Mouse (Mus musculus): Measurements from ENCODE around the gene Nicn1. TPM values are rescaled to one million over a fixed set of nuclear protein-coding genes. Genes with fewer than 3 reads are reported as not detected.
"Not testable (repeated sequence)": the region's sequence is repeated elsewhere in the genome, so short reads cannot be mapped to it uniquely, and the experiment has no call there.

Nicn1 gene
- polyA plus RNA-seq, 1 experiment from 2014 or later: 6.7 TPM

- Histone ChIP-seq H3K4me2 (peak overlapping the region; percentile 98), H3K9ac (0 out of 2 replicates have a peak overlapping the region, but pooled peaks have one; percentile 7), H3K9me3 (replicated peaks) (no peaks in the 10 kb centered on the region), H3K4me3 (replicated peaks) (peak overlapping the region; percentile 78), H3K27ac (replicated peaks) (peak overlapping the region; percentile 88), H3K36me3 (replicated peaks) (no peaks in the 10 kb centered on the region), H3K27me3 (peaks cover 6% of the 10 kb centered on the region; the same call in 1 of the 2 replicates), H3K4me1 (replicated peaks) (peaks cover 40% of the 10 kb centered on the region)
- peak; percentile 4; the same call in 1 of the 2 replicates for ATAC-seq (ENCODE audit: insufficient read depth)
- 13% methylated on average over 10 of the region's 10 CpGs for WGBS (ENCODE audit: insufficient replicate concordance)
Observed at GRCm38 (mm10) chr9:108264191-108264921, 25.9 kb upstream of the Nicn1 start.

DNA sequence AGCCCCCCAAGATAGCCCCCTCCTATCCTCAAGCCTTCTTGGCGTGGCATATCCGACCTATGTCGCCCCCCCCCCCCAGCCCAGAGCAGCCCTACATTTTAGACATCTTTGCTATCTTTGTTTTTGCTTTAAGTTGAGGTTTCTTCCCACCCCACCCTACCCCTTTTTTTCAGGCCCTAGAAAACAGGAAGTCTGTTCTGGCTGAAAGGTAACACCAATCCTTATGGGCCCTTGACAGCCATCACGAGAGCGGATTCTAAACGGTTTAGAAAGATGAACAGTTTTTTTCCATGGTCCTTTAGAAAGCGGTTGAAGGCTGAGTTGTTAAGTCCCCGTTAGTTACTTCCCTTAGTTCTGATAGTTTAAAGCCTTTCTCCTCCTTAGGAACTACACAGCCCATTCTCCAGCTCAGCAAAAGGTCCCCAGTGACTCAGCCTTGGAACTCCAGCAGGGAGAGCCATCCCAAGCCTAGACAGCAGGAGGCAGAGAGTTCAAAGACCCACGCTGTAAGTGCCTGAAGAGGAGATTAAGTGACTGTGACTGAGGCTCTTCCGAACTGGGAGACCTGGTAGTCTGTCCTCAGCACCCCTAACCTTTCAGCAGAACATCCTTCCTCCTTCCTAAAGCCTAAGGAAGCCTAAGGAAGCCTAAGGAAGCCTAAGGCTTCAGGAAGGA lies 23.8 kb upstream of the Nicn1 start:
- peaks cover 6% of the 10 kb centered on the region; the same call in 1 of the 2 replicates for H3K27me3 ChIP-seq
- H3K36me3 ChIP-seq (replicated peaks): no peaks in the 10 kb centered on the region
- H3K4me1 ChIP-seq (replicated peaks): peaks cover 38% of the 10 kb centered on the region
- no peak overlapping the region for H3K4me2 ChIP-seq
- H3K27ac ChIP-seq (replicated peaks): no peak overlapping the region
- ATAC-seq (ENCODE audit: insufficient read depth): no peak
- H3K4me3 ChIP-seq (replicated peaks): no peak overlapping the region
- WGBS (ENCODE audit: insufficient replicate concordance): 46% methylated on average over 10 of the region's 10 CpGs
- no peaks in the 10 kb centered on the region for H3K9me3 ChIP-seq (replicated peaks)
- H3K9ac ChIP-seq: no peak overlapping the region

GRCm38 (mm10) chr9:108267691-108268090 lies 22.5 kb upstream of the Nicn1 start:
- 63% methylated on average over 7 of the region's 7 CpGs for WGBS (ENCODE audit: insufficient replicate concordance)
- Histone ChIP-seq H3K27me3 (peaks cover 8% of the 10 kb centered on the region; the same call in 1 of the 2 replicates), H3K36me3 (replicated peaks) (no peaks in the 10 kb centered on the region), H3K27ac (replicated peaks) (no peak overlapping the region), H3K9me3 (replicated peaks) (no peaks in the 10 kb centered on the region), H3K9ac (no peak overlapping the region), H3K4me1 (replicated peaks) (peaks cover 25% of the 10 kb centered on the region), H3K4me2 (no peak overlapping the region), H3K4me3 (replicated peaks) (no peak overlapping the region)
- ATAC-seq (ENCODE audit: insufficient read depth): no peak

GRCm38 (mm10) chr9:108268701-108269100 lies 21.5 kb upstream of the Nicn1 start:
- H3K4me2 ChIP-seq; H3K4me3 ChIP-seq (replicated peaks); H3K9me3 ChIP-seq (replicated peaks); ATAC-seq (ENCODE audit: insufficient read depth); H3K27ac ChIP-seq (replicated peaks); H3K9ac ChIP-seq; H3K36me3 ChIP-seq (replicated peaks); H3K27me3 ChIP-seq: not testable (repeated sequence)
- 68% methylated on average over 7 of the region's 7 CpGs for WGBS (ENCODE audit: insufficient replicate concordance)
- H3K4me1 ChIP-seq (replicated peaks): peaks cover 16% of the 10 kb centered on the region

- Histone ChIP-seq H3K4me2 (no peak overlapping the region), H3K9ac (no peak overlapping the region), H3K4me3 (replicated peaks) (no peak overlapping the region), H3K36me3 (replicated peaks) (no peaks in the 10 kb centered on the region), H3K27me3 (peaks cover 8% of the 10 kb centered on the region; the same call in 1 of the 2 replicates), H3K4me1 (replicated peaks) (peaks cover 9% of the 10 kb centered on the region), H3K9me3 (replicated peaks) (no peaks in the 10 kb centered on the region), H3K27ac (replicated peaks) (no peak overlapping the region)
- no peak for ATAC-seq (ENCODE audit: insufficient read depth)
- WGBS (ENCODE audit: insufficient replicate concordance): 41% methylated on average over 2 of the region's 2 CpGs
Observed at GRCm38 (mm10) chr9:108271941-108272340, 18.3 kb upstream of the Nicn1 start.

- Histone ChIP-seq H3K9ac (no peak overlapping the region), H3K4me1 (replicated peaks) (peaks cover 9% of the 10 kb centered on the region), H3K4me2 (no peak overlapping the region), H3K9me3 (replicated peaks) (no peaks in the 10 kb centered on the region), H3K27me3 (peaks cover 8% of the 10 kb centered on the region; the same call in 1 of the 2 replicates), H3K4me3 (replicated peaks) (no peak overlapping the region), H3K36me3 (replicated peaks) (no peaks in the 10 kb centered on the region), H3K27ac (replicated peaks) (no peak overlapping the region)
- WGBS (ENCODE audit: insufficient replicate concordance): 48% methylated on average over 5 of the region's 5 CpGs
- no peak for ATAC-seq (ENCODE audit: insufficient read depth)
Observed at GRCm38 (mm10) chr9:108272691-108273090, 17.5 kb upstream of the Nicn1 start.

GRCm38 (mm10) chr9:108273485-108273884 lies 16.7 kb upstream of the Nicn1 start:
- no peak overlapping the region for H3K9ac ChIP-seq
- no peak overlapping the region for H3K4me3 ChIP-seq (replicated peaks)
- H3K36me3 ChIP-seq (replicated peaks): no peaks in the 10 kb centered on the region
- H3K27ac ChIP-seq (replicated peaks): no peak overlapping the region
- ATAC-seq (ENCODE audit: insufficient read depth): no peak
- H3K9me3 ChIP-seq (replicated peaks): no peaks in the 10 kb centered on the region
- no peak overlapping the region for H3K4me2 ChIP-seq
- WGBS (ENCODE audit: insufficient replicate concordance): 66% methylated on average over 4 of the region's 4 CpGs
- H3K27me3 ChIP-seq: peaks cover 8% of the 10 kb centered on the region; the same call in 1 of the 2 replicates
- H3K4me1 ChIP-seq (replicated peaks): peaks cover 9% of the 10 kb centered on the region

GRCm38 (mm10) chr9:108274476-108275330 lies 15.5 kb upstream of the Nicn1 start:
- Histone ChIP-seq H3K9me3 (replicated peaks) (no peaks in the 10 kb centered on the region), H3K27ac (replicated peaks) (no peak overlapping the region), H3K9ac (no peak overlapping the region), H3K36me3 (replicated peaks) (no peaks in the 10 kb centered on the region), H3K27me3 (peaks cover 8% of the 10 kb centered on the region; the same call in 1 of the 2 replicates), H3K4me2 (no peak overlapping the region), H3K4me3 (replicated peaks) (no peak overlapping the region), H3K4me1 (replicated peaks) (peaks cover 9% of the 10 kb centered on the region)
- no peak for ATAC-seq (ENCODE audit: insufficient read depth)
- 53% methylated on average over 5 of the region's 5 CpGs for WGBS (ENCODE audit: insufficient replicate concordance)

- no peaks in the 10 kb centered on the region for H3K9me3 ChIP-seq (replicated peaks)
- H3K4me1 ChIP-seq (replicated peaks): peaks cover 9% of the 10 kb centered on the region
- H3K27ac ChIP-seq (replicated peaks): no peak overlapping the region
- no peak overlapping the region for H3K4me2 ChIP-seq
- H3K36me3 ChIP-seq (replicated peaks): no peaks in the 10 kb centered on the region
- ATAC-seq (ENCODE audit: insufficient read depth): no peak
- H3K27me3 ChIP-seq: peaks cover 8% of the 10 kb centered on the region; the same call in 1 of the 2 replicates
- WGBS (ENCODE audit: insufficient replicate concordance): 37% methylated on average over 6 of the region's 6 CpGs
- no peak overlapping the region for H3K4me3 ChIP-seq (replicated peaks)
- H3K9ac ChIP-seq: no peak overlapping the region
Observed at GRCm38 (mm10) chr9:108275331-108275659, 14.9 kb upstream of the Nicn1 start.

- H3K9me3 ChIP-seq (replicated peaks): no peaks in the 10 kb centered on the region
- H3K27me3 ChIP-seq: no peaks in the 10 kb centered on the region
Observed at GRCm38 (mm10) chr9:108278697-108279450, 11.4 kb upstream of the Nicn1 start.

More at GRCm38 (mm10) chr9:108278697-108279450, 11.4 kb upstream of the Nicn1 start:
- no peak for ATAC-seq (ENCODE audit: insufficient read depth)
- Histone ChIP-seq H3K4me1 (replicated peaks) (peaks cover 9% of the 10 kb centered on the region), H3K9ac (no peak overlapping the region), H3K27ac (replicated peaks) (no peak overlapping the region), H3K4me3 (replicated peaks) (no peak overlapping the region), H3K4me2 (no peak overlapping the region), H3K36me3 (replicated peaks) (no peaks in the 10 kb centered on the region)
- WGBS (ENCODE audit: insufficient replicate concordance): 57% methylated on average over 10 of the region's 10 CpGs

Measured in liver, embryonic 15.5 days (tissue).